Mouse (Mus musculus) ES-E14 (cell line): Measurements from ENCODE around the gene Olfr419.

Source experiments
- CHD2 ChIP-seq: IDR thresholded peaks from 2 replicates; pipeline ENCODE4 v1.6.1; 2014; ENCODE audit warnings: mild to moderate bottlenecking, low read depth, low read length, inconsistent platforms
- MAFK ChIP-seq: IDR thresholded peaks from 2 replicates; pipeline ENCODE4 v1.6.1; 2014; ENCODE audit warnings: mild to moderate bottlenecking, low read depth, low read length, inconsistent platforms; ENCODE audit not compliant: insufficient read depth
- ZC3H11A ChIP-seq: IDR thresholded peaks from 2 replicates; pipeline ENCODE4 v1.6.1; 2012; ENCODE audit warnings: low read depth, mild to moderate bottlenecking, inconsistent platforms, low read length, borderline replicate concordance

- TF ChIP-seq MAFK (no peak), CHD2 (no peak), ZC3H11A (no peak)
These were observed 1.5 kb downstream of the Olfr419 start for GRCm38 (mm10) chr1:174250376-174250775.
